In genomic region chr6:127108368-127109060, GRCm38 (mm10) we compare ENCODE assay signal across 7 mouse cellular contexts. TPM values are rescaled to one million over a fixed set of nuclear protein-coding genes. Genes with fewer than 3 reads are reported as not detected.
A peak's percentile ranks its signal among the peaks of the same experiment; 100 is the strongest.
DNase-seq lines count a peak whose midpoint lies in the region; ATAC-seq and TF ChIP-seq lines count a peak whose summit lies in the region.

No protein-coding gene starts in this region.

- H3K36me3 ChIP-seq in testis, adult 2 months (ENCODE audit: control insufficient read depth, insufficient read depth, low read length), result no peaks in the 10 kb centered on the region
- peaks cover 5% of the 10 kb centered on the region; the same call in 1 of the 2 replicates for H3K36me3 ChIP-seq in forebrain, embryonic 13.5 days (ENCODE audit: poor library complexity, severe bottlenecking)
- H3K36me3 ChIP-seq in liver, embryonic 12.5 days, result no peaks in the 10 kb centered on the region

- no peak for TF ChIP-seq POLR2A in testis, adult 2 months (IDR thresholded peaks at IDR 0.05; ENCODE audit: control insufficient read depth, low read depth, low read length)

- no peak for DNase-seq in testis, postnatal 10 days (ENCODE audit: low spot score)
- DNase-seq in urinary bladder, postnatal 4 days (ENCODE audit: low spot score in 2 of 2), result no peak
- DNase-seq in layer of hippocampus, adult 18-20 months (ENCODE audit: low spot score in 2 of 2), result no peak
- no peak for DNase-seq in right cerebral cortex, postnatal 25 days

- H3K4me2 ChIP-seq in forebrain, embryonic 13.5 days, result peak overlapping the region; percentile 84
- peak overlapping the region; percentile 66 for H3K4me2 ChIP-seq in liver, embryonic 12.5 days

- H3K27me3 ChIP-seq in testis, adult 2 months (ENCODE audit: control insufficient read depth, insufficient read depth, low read length), result no peaks in the 10 kb centered on the region
- no peaks in the 10 kb centered on the region; the same call in 1 of the 2 replicates for H3K27me3 ChIP-seq in forebrain, embryonic 13.5 days
- H3K27me3 ChIP-seq in liver, embryonic 12.5 days (replicated peaks), result peaks cover 51% of the 10 kb centered on the region

- ATAC-seq in forebrain, embryonic 13.5 days, result no peak
- no peak for ATAC-seq in liver, embryonic 12.5 days

- peaks cover 6% of the 10 kb centered on the region for H3K4me1 ChIP-seq in testis, adult 2 months (ENCODE audit: control insufficient read depth, insufficient read depth, low read length)
- peaks cover 17% of the 10 kb centered on the region for H3K4me1 ChIP-seq in forebrain, embryonic 13.5 days
- peaks cover 15% of the 10 kb centered on the region for H3K4me1 ChIP-seq in liver, embryonic 12.5 days

- 43% methylated on average over 20 of the region's 20 CpGs for WGBS in forebrain, embryonic 13.5 days
- 16% methylated on average over 20 of the region's 20 CpGs for WGBS in liver, embryonic 12.5 days (ENCODE audit: insufficient replicate concordance)

- no peak for TF ChIP-seq CTCF in testis, adult 2 months (IDR thresholded peaks at IDR 0.05; ENCODE audit: control insufficient read depth, insufficient read depth, insufficient replicate concordance, low read depth, low read length)

- H3K9ac ChIP-seq in forebrain, embryonic 13.5 days, result peak overlapping the region; percentile 63
- H3K9ac ChIP-seq in liver, embryonic 12.5 days, result peak overlapping the region; percentile 25; the same call in 1 of the 2 replicates

- H3K9me3 ChIP-seq in forebrain, embryonic 13.5 days (replicated peaks), result no peaks in the 10 kb centered on the region
- H3K9me3 ChIP-seq in liver, embryonic 12.5 days (replicated peaks), result no peaks in the 10 kb centered on the region

- H3K4me3 ChIP-seq in testis, adult 2 months (ENCODE audit: control insufficient read depth, low read depth, low read length), result peak overlapping the region; percentile 90
- H3K4me3 ChIP-seq in forebrain, embryonic 13.5 days, result peak overlapping the region; percentile 56
- peak overlapping the region; percentile 57 for H3K4me3 ChIP-seq in liver, embryonic 12.5 days

- no peak overlapping the region for H3K27ac ChIP-seq in testis, adult 2 months (ENCODE audit: control insufficient read depth, insufficient read depth, low read depth, low read length)
- H3K27ac ChIP-seq in forebrain, embryonic 13.5 days, result no peak overlapping the region
- H3K27ac ChIP-seq in liver, embryonic 12.5 days, result no peak overlapping the region

RNA-seq across cellular contexts. Expression of gene Tigar, which starts 0.8 kb away (rescaled TPM):
- polyA plus RNA-seq in testis, adult 2 months (2012; rRNA removed), result 5.6 and 6.7 TPM in 2 replicates
- 6.6 and 7.0 TPM in 2 replicates for polyA plus RNA-seq in forebrain, embryonic 13.5 days (2015; fragmentation: Nextera tagmentation; extraction: Ambion mirVana)
- 1.5 and 2.0 TPM in 2 replicates for polyA plus RNA-seq in liver, embryonic 12.5 days (2016; fragmentation: Nextera tagmentation; extraction: Ambion mirVana)
- total RNA-seq in layer of hippocampus, adult 18-20 months (2021), result 10 to 100 TPM; 27.9 to 30.7 TPM

RNA-seq across cellular contexts. Expression of gene Fgf23, which starts 35.8 kb away (rescaled TPM):
- polyA plus RNA-seq in testis, adult 2 months (2012; rRNA removed), result 0.11 TPM in 1 of 2 replicates, not detected in the other
- polyA plus RNA-seq in forebrain, embryonic 13.5 days (2015; fragmentation: Nextera tagmentation; extraction: Ambion mirVana), result not detected in 2 replicates
- not detected in 2 replicates for polyA plus RNA-seq in liver, embryonic 12.5 days (2016; fragmentation: Nextera tagmentation; extraction: Ambion mirVana)
- total RNA-seq in layer of hippocampus, adult 18-20 months (2021), result under 1 TPM; 0.17 to 0.18 TPM

RNA-seq across cellular contexts. Expression of gene Ccnd2, which starts 43.5 kb away (rescaled TPM):
- polyA plus RNA-seq in testis, adult 2 months (2012; rRNA removed), result 4.0 and 4.3 TPM in 2 replicates
- 1,785 and 2,054 TPM in 2 replicates for polyA plus RNA-seq in forebrain, embryonic 13.5 days (2015; fragmentation: Nextera tagmentation; extraction: Ambion mirVana)
- polyA plus RNA-seq in liver, embryonic 12.5 days (2016; fragmentation: Nextera tagmentation; extraction: Ambion mirVana), result 136 and 148 TPM in 2 replicates
- total RNA-seq in layer of hippocampus, adult 18-20 months (2021), result 100 to 1,000 TPM; 118 to 128 TPM

Comparison
In these comparisons a context has a peak if more than half of its experiments do, and no peak if none do; other contexts are left out.
1. RNA of gene Ccnd2, which starts 43.5 kb away (polyA plus RNA-seq): 1,785 to 2,054 TPM in forebrain, embryonic 13.5 days and 136 to 148 TPM in liver, embryonic 12.5 days; 4.0 to 4.3 TPM in testis, adult 2 months; every median in the first group is over 10 times any median in the second.
2. Peak in every context shown above with its lines, with median percentiles within 50 percentile points of each other: H3K4me3 ChIP-seq.